Mouse (Mus musculus) liver, adult 2 months (tissue): ENCODE results near the gene Nr5a2. TPM values are rescaled to one million over a fixed set of nuclear protein-coding genes. Genes with fewer than 3 reads are reported as not detected.

Source experiments
- DNase-seq: peaks from one replicate; pipeline ENCODE4 v3.0.0-alpha.2; 2011; ENCODE audit warnings: low read depth, low spot score; ENCODE audit errors: extremely low read depth
- H3K27ac ChIP-seq: fragments of 200-500 bp; replicated peaks from 2 replicates; pipeline ENCODE4 v1.5.1; 2012; ENCODE audit warnings: low read depth, mild to moderate bottlenecking, control low read depth, inconsistent platforms, low read length; ENCODE audit not compliant: insufficient read depth
- H3K27me3 ChIP-seq: fragments of 200-500 bp; 2 replicates; pipeline ENCODE4 v1.6.1; 2012; ENCODE audit warnings: mild to moderate bottlenecking, moderate library complexity, low read length, inconsistent platforms; ENCODE audit not compliant: control insufficient read depth, insufficient read depth
- H3K36me3 ChIP-seq: fragments of 200-500 bp; 2 replicates; pipeline ENCODE4 v1.6.1; 2012; ENCODE audit warnings: low read length, inconsistent platforms; ENCODE audit not compliant: control insufficient read depth, insufficient read depth
- H3K4me1 ChIP-seq: fragments of 200-500 bp; 2 replicates; pipeline ENCODE4 v1.6.1; 2011; ENCODE audit warnings: low read length; ENCODE audit not compliant: control insufficient read depth, insufficient read depth
- H3K4me3 ChIP-seq: fragments of 200-500 bp; 2 replicates; pipeline ENCODE4 v1.5.1; 2011; ENCODE audit warnings: low read depth, mild to moderate bottlenecking, control low read depth, low read length, moderate library complexity; ENCODE audit not compliant: insufficient read depth
- H3K79me2 ChIP-seq: fragments of 200-500 bp; 2 replicates; pipeline ENCODE4 v1.6.1; 2012; ENCODE audit warnings: inconsistent platforms, mild to moderate bottlenecking, low read length, moderate library complexity; ENCODE audit not compliant: control insufficient read depth, insufficient read depth
- H3K9ac ChIP-seq: fragments of 200-500 bp; 2 replicates; pipeline ENCODE4 v1.6.1; 2012; ENCODE audit warnings: low read depth, mild to moderate bottlenecking, control low read depth, inconsistent platforms, low read length
- CTCF ChIP-seq: fragments of 200-500 bp; IDR thresholded peaks from 2 replicates; pipeline ENCODE4 v1.5.1; 2011; ENCODE audit warnings: low read depth, low read length, control low read depth
- POLR2A ChIP-seq: fragments of 200-500 bp; IDR thresholded peaks from 2 replicates; pipeline ENCODE4 v1.6.1; 2011; ENCODE audit warnings: low read length, control low read depth; ENCODE audit not compliant: insufficient read depth; ENCODE audit errors: extremely low read depth
- WGBS: fragments of 180-500 bp; shearing (Covaris S2); methylation state at CpG from one replicate; pipeline ENCODE4 v1.1.7; 2018; 5-methylcytosine and 5-hydroxymethylcytosine counted together
- polyA plus RNA-seq: library from polyadenylated mRNA; depleted of rRNA; stranded (reverse); fragments of >200 nt; gene quantifications from 2 replicates; pipeline ENCODE4 v1.2.3, GENCODE M21; 2012
- total RNA-seq: library from RNA; depleted of rRNA; stranded (reverse); fragments of >200 nt; gene quantifications from 2 replicates; pipeline ENCODE4 v1.2.3, GENCODE M21; 2014

Nr5a2 gene
- total and polyA plus RNA-seq, 2 experiments = 21.4 to 37.7 TPM

DNA sequence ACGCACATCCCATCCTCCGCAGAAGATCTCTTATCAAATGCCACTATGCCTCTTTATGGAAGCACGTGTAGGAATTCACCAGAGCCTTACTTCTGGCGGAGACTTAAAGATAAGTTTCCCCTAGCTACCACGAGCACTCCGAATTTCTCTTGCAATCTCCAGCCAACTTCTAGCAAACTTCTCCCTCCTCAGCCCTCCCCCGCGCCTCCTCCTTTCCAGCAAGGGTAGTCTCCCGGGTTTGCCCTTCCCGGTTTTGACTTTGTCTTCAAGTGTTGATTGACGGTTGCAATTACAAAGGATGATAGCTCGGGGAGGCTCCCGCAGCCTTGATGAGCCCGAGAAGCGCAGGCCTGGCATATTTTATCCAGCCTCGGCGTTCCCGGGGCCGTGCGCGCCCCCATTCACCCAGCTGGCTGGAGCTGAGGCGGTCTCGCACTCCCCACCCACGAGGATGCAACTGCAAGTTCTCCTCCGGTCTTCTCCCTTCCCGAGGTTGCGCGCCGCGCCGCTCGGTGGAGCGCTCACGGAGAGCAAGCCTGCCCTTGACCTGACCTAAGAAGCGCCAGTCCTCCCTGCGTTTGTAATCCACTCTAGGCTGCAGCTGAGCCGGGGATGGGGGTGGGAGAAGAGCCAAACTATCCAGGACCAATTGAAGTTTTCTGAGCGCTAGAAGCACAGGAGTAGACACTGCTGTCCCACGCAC lies 7.5 kb downstream of the Nr5a2 start:
- DNase-seq = peak; percentile 50
- 0 out of 2 replicates have a peak, but pooled peaks have one; percentile 18 for TF ChIP-seq CTCF
- TF ChIP-seq POLR2A = no peak
- H3K36me3 ChIP-seq = no peaks in the 10 kb centered on the region
- H3K79me2 ChIP-seq = peaks cover 22% of the 10 kb centered on the region
- H3K27ac ChIP-seq = no peak overlapping the region
- 26% methylated on average over 39 of the region's 39 CpGs for WGBS
- peak overlapping the region; percentile 30; the same call in 1 of the 2 replicates for H3K9ac ChIP-seq
- peak overlapping the region; percentile 38; the same call in 1 of the 2 replicates for H3K4me3 ChIP-seq
- H3K4me1 ChIP-seq = peaks cover 24% of the 10 kb centered on the region
- H3K27me3 ChIP-seq = no peaks in the 10 kb centered on the region

GRCm38 (mm10) chr1:136951946-136952531 lies 8.2 kb downstream of the Nr5a2 start:
- H3K27me3 ChIP-seq = no peaks in the 10 kb centered on the region
- no peaks in the 10 kb centered on the region for H3K36me3 ChIP-seq
- H3K4me1 ChIP-seq = peaks cover 20% of the 10 kb centered on the region
- no peak overlapping the region for H3K4me3 ChIP-seq
- H3K9ac ChIP-seq = no peak overlapping the region
- no peak for DNase-seq
- H3K79me2 ChIP-seq = peaks cover 21% of the 10 kb centered on the region
- no peak overlapping the region for H3K27ac ChIP-seq
- 69% methylated on average over 21 of the region's 21 CpGs for WGBS
- TF ChIP-seq POLR2A (no peak), CTCF (no peak)

DNA sequence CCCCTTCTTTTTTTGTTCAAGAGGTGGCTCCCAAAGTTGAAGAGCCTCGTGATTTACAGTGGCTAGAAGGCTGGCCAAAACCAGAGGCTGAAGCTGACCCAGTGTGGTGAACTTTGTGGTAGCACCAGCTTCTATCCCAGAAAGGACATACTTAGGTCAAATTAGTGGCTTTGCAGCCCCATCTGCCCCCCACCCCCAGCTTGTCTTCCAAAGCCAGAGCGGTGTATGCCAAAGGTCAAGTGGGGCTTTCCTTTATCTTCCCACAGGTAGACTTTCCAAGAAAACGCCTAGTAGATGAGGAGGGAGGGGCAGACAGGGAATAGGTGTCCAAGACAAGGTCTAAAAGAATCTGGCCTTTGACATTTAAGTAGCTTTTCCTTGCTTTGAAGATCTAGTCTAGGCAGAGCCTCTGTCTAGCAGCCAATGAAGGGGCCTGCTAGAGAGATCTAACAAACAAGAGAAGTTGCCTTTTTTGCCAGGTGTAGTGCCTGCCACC lies 9.0 kb downstream of the Nr5a2 start:
- H3K4me3 ChIP-seq = no peak overlapping the region
- no peak for TF ChIP-seq POLR2A
- no peak for TF ChIP-seq CTCF
- no peak overlapping the region for H3K27ac ChIP-seq
- DNase-seq = no peak
- no peaks in the 10 kb centered on the region for H3K27me3 ChIP-seq
- WGBS = 63% methylated on average over 3 of the region's 3 CpGs
- peaks cover 18% of the 10 kb centered on the region for H3K79me2 ChIP-seq
- H3K9ac ChIP-seq = no peak overlapping the region
- H3K4me1 ChIP-seq = peaks cover 18% of the 10 kb centered on the region
- H3K36me3 ChIP-seq = no peaks in the 10 kb centered on the region

DNA sequence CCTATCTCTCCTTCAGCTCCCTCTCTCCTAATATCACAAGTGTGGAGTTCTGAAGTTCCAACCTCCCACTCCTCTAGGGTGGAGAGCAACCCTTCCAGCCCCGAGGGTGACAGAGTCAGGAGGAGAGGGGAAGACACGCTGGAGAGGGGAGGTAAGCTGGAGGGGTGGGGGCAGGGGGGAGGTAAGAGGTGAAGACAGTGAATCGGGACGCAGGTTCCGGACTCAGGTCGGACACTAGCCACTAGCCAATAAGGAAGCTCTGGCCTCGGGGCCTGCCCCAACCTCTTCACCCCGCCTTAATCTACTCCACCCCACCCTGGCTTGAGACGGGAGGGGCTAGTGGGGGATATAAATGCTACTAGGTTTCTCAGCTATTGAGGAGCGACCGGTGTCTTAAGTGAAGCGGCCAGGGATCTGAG lies 10.9 kb downstream of the Nr5a2 start:
- 6% methylated on average over 12 of the region's 12 CpGs for WGBS
- TF ChIP-seq CTCF (no peak), POLR2A (no peak)
- no peaks in the 10 kb centered on the region for H3K27me3 ChIP-seq
- H3K27ac ChIP-seq = peak overlapping the region; percentile 98
- H3K79me2 ChIP-seq = peaks cover 24% of the 10 kb centered on the region
- peak; percentile 81 for DNase-seq
- H3K36me3 ChIP-seq = peaks cover 6% of the 10 kb centered on the region
- H3K4me1 ChIP-seq = peaks cover 8% of the 10 kb centered on the region
- peak overlapping the region; percentile 84 for H3K4me3 ChIP-seq
- peak overlapping the region; percentile 97 for H3K9ac ChIP-seq

DNA sequence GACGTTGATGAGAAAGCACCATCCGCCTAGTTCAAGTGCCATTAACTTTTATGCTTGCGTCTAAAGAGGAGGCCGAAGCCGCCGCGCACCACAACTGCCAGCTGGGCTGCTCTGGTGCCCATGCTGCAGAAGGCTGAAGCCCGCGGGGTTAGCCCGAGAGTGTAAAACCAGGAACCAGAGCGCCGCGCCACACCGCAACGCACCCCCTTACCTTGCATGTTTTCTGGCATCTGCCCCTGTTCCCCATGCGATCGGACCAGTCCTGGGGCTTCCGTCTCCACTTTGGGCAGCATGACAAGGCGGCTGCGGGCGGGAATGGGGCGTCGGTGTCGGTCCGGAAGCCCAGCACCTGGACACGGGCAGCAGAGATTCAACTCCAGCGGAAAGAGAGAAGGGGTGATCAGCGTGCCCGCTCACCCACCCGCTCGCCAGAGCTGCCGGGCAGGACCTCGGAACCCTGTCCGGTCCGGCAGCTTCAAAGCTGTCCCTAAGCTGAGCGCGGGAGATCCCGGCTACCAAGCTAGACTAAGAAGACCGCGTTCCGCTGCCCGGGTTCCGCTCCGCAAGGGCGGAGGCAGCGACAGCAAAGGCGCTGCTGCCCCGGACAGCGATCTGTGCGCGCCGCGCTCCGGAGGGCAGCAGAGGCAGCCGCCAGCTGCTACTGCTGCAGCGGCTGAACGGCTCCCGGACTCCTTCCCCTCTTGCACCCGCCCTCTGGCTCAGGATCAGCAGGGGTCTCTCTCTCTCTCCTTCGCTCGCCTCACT lies 11.6 kb downstream of the Nr5a2 start:
- H3K36me3 ChIP-seq = peaks cover 9% of the 10 kb centered on the region
- H3K27me3 ChIP-seq = no peaks in the 10 kb centered on the region
- peak overlapping the region; percentile 98 for H3K27ac ChIP-seq
- peaks cover 8% of the 10 kb centered on the region for H3K4me1 ChIP-seq
- H3K9ac ChIP-seq = peak overlapping the region; percentile 97
- H3K4me3 ChIP-seq = peak overlapping the region; percentile 84
- peaks cover 26% of the 10 kb centered on the region for H3K79me2 ChIP-seq
- under 1% methylated on average over 61 of the region's 61 CpGs for WGBS
- TF ChIP-seq CTCF (no peak), POLR2A (0 out of 2 replicates have a peak, but pooled peaks have one; percentile 39)
- no peak for DNase-seq
